Mouse (Mus musculus) liver, embryonic 14.5 days (tissue): ENCODE data around the gene Olfr1396. TPM values are rescaled to one million over a fixed set of nuclear protein-coding genes. Genes with fewer than 3 reads are reported as not detected.

Experiments
- ATAC-seq: fragments of 200-750 bp; cut with Nextera tagmentation; 2 replicates; pipeline ENCODE4 v1.8.0; 2017; ENCODE audit warnings: moderate number of reproducible peaks, mild to moderate bottlenecking, moderate library complexity; ENCODE audit not compliant: insufficient read depth
- DNase-seq, 3 experiments: peaks; one replicate each; pipeline ENCODE4 v3.0.0-alpha.2; 2012 to 2013; ENCODE audit warnings: low read depth in 3 of 3, low spot score in 3 of 3
- H3K27ac ChIP-seq: fragments of 300-500 bp; sonication (generic); 2 replicates; pipeline ENCODE4 v1.5.1; 2014; ENCODE audit warnings: moderate library complexity, mild to moderate bottlenecking, control low read depth, inconsistent platforms
- H3K27me3 ChIP-seq: fragments of 300-500 bp; sonication (generic); 2 replicates; pipeline ENCODE4 v1.6.1; 2014; ENCODE audit warnings: mild to moderate bottlenecking, low read length, moderate library complexity; ENCODE audit not compliant: control insufficient read depth, insufficient read depth
- H3K36me3 ChIP-seq: fragments of 300-500 bp; sonication (generic); replicated peaks from 2 replicates; pipeline ENCODE4 v1.6.1; 2014; ENCODE audit warnings: low read depth; ENCODE audit not compliant: control insufficient read depth, insufficient read depth
- H3K4me1 ChIP-seq, 2 experiments: fragments of 200-500 bp in 1 of 2; fragments of 300-500 bp in 1 of 2; sonication (generic) in 1 of 2; replicated peaks; 2 replicates each; pipeline ENCODE4 v1.6.1; 2012 to 2014; ENCODE audit warnings: antibody characterized with exemption in 1 of 2, inconsistent platforms in 1 of 2, low read length in 1 of 2; ENCODE audit not compliant: control insufficient read depth in 2 of 2, insufficient read depth in 2 of 2
- H3K4me2 ChIP-seq: fragments of 300-500 bp; sonication (generic); 2 replicates; pipeline ENCODE4 v1.6.1; 2014; ENCODE audit warnings: low read depth, mild to moderate bottlenecking, control low read depth, moderate library complexity
- H3K4me3 ChIP-seq, 2 experiments: fragments of 200-500 bp in 1 of 2; fragments of 300-500 bp in 1 of 2; sonication (generic) in 1 of 2; 2 replicates each; pipeline ENCODE4 v1.5.1; 2012 to 2014; ENCODE audit warnings: low read depth in 2 of 2, low read length in 2 of 2, mild to moderate bottlenecking in 2 of 2, control low read depth in 1 of 2, inconsistent platforms in 1 of 2, moderate library complexity in 1 of 2; ENCODE audit not compliant: insufficient read depth in 1 of 2
- H3K9ac ChIP-seq: fragments of 300-500 bp; sonication (generic); replicated peaks from 2 replicates; pipeline ENCODE4 v1.6.1; 2014; ENCODE audit warnings: mild to moderate bottlenecking, control low read depth, moderate library complexity
- H3K9me3 ChIP-seq: fragments of 300-500 bp; sonication (generic); 2 replicates; pipeline ENCODE4 v1.6.1; 2016; ENCODE audit warnings: low read length, mixed read lengths; ENCODE audit not compliant: control insufficient read depth
- CTCF ChIP-seq: IDR thresholded peaks from 2 replicates; pipeline ENCODE4 v1.5.1; 2016; ENCODE audit warnings: antibody characterized with exemption, low read depth, control low read depth
- EP300 ChIP-seq: IDR thresholded peaks from 2 replicates; pipeline ENCODE4 v1.6.1; 2016; ENCODE audit warnings: antibody characterized with exemption, low read depth
- WGBS: fragments of 180-500 bp; shearing (Covaris S2); extraction: QIAGEN DNeasy Blood & Tissue Kit; methylation state at CpG from one replicate; pipeline ENCODE4 v1.1.7; 2014; ENCODE audit not compliant: insufficient replicate concordance; 5-methylcytosine and 5-hydroxymethylcytosine counted together
- polyA plus RNA-seq, 2 experiments: library from polyadenylated mRNA; depleted of rRNA in 1 of 2; stranded (reverse) in 1 of 2; unstranded in 1 of 2; fragments of >200 nt; fragmentation: Nextera tagmentation in 1 of 2; extraction: Ambion mirVana in 1 of 2; gene quantifications; 2 replicates each; pipeline versions ENCODE4 v1.2.1 to v1.2.3; 2012 to 2014

The Olfr1396 gene
- polyA plus RNA-seq, 2 experiments: not detected

DNA sequence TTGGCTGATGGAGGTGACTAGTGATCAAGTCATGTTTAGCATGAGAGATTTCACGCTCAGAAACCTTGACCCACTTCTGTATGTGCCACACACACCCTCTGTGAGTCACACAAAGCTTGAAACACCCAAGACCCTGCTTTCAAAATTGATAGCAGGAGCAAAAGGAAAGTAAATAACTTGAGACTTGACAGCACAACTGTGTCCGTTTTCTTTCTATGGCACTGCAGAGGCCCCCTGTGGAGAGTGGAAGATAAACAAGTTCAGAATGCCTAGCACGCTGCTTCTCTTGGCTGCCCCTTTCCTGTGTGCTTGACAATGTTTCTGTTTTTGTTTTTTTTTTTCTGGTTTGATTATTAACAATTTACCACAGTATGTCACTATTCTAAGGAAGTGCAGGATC is 29.8 kb downstream of the Olfr1396 start:
- Histone ChIP-seq H3K27ac (peak overlapping the region; percentile 74), H3K4me3 (no peak overlapping the region), H3K9me3 (no peaks in the 10 kb centered on the region), H3K4me2 (peak overlapping the region; percentile 19; the same call in 1 of the 2 replicates), H3K36me3 (no peaks in the 10 kb centered on the region), H3K9ac (peak overlapping the region; percentile 28; the same call in 1 of the 2 replicates), H3K4me1 (peaks cover 60 to 80% of the 10 kb centered on the region in 2 experiments), H3K27me3 (no peaks in the 10 kb centered on the region)
- TF ChIP-seq EP300: no peak
- TF ChIP-seq CTCF: peak; percentile 58
- no peak for ATAC-seq
- WGBS: 8% methylated on average over 3 of the region's 3 CpGs
- DNase-seq: no peak

DNA sequence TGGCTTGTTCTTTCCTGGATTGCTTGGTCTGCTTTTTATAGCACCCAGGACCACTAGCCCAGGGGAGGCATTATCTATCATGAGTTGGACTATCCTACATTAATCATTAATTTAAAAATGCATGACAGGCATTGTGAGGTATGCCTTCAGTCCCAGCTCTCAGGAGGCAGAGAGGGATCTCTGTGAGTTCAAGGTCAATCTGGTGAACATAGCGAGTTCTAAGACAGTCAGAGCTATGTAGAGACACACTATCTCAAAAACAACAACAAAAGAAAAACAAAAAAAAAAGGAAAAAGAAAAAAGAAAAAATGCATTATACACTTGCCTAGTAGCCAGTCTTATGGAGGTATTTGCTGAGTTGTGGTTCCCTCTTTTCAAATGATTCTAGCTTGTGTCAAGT is 30.3 kb downstream of the Olfr1396 start:
- ATAC-seq (no peak), DNase-seq (no peak)
- Histone ChIP-seq H3K27me3 (no peaks in the 10 kb centered on the region), H3K4me1 (peaks cover 57 to 77% of the 10 kb centered on the region in 2 experiments), H3K9me3 (no peaks in the 10 kb centered on the region), H3K4me3 (no peak overlapping the region), H3K4me2 (peak overlapping the region; percentile 29; the same call in 1 of the 2 replicates), H3K27ac (peak overlapping the region; percentile 74), H3K9ac (peak overlapping the region; percentile 28), H3K36me3 (no peaks in the 10 kb centered on the region)
- WGBS: 34% methylated on average over 1 of the region's 1 CpGs
- TF ChIP-seq CTCF: no peak
- no peak for TF ChIP-seq EP300

DNA sequence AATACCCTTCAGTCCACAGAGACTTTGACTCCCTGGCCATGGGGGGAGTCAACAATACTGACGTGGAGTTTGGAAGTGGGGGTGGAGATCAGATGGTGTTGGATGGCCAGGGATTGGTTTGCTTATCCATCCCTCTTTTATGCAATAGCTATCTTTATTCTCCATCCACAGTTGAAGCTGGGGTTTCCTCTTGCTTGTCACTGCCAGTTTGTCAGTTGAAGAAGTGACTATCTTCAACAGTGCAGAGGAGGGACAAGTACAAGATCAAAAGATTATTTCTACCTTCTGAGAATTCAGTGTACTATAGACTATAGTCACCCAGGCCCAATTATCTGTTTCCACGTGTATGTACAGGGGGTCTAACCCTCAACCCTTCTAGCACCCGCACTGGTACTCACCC is 30.9 kb downstream of the Olfr1396 start:
- Histone ChIP-seq H3K27ac (peak overlapping the region; percentile 74), H3K4me3 (no peak overlapping the region), H3K36me3 (no peaks in the 10 kb centered on the region), H3K4me2 (peak overlapping the region; percentile 29; the same call in 1 of the 2 replicates), H3K9ac (peak overlapping the region; percentile 28; the same call in 1 of the 2 replicates), H3K27me3 (no peaks in the 10 kb centered on the region), H3K4me1 (peaks cover 51 to 71% of the 10 kb centered on the region in 2 experiments), H3K9me3 (no peaks in the 10 kb centered on the region)
- ATAC-seq (peak; percentile 37), DNase-seq (peak in 1 of 3 experiments; percentile 36)
- 4% methylated on average over 3 of the region's 3 CpGs for WGBS
- peak; percentile 86 for TF ChIP-seq EP300
- TF ChIP-seq CTCF: no peak

DNA sequence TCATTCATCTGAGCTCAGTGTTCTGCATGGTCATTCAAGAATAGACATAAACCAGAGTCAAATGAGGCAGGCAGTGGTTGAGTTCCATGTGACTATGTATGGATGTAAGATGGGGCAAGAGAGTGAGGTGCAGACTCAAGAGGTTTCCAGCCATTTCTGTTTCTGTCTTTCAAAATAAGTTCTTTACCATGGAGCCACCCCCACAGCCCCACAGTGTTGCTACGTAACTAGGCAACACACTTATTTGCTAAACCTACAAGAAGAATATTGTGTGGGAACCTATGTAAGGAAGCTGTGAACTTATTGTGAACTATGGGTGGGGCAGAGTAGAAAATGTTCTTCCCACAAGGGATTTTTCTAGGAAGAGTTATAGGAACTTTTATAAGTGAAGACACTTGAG is 31.5 kb downstream of the Olfr1396 start:
- WGBS: 79% methylated on average over 1 of the region's 1 CpGs
- Histone ChIP-seq H3K4me3 (no peak overlapping the region), H3K4me2 (no peak overlapping the region), H3K4me1 (peaks cover 48 to 66% of the 10 kb centered on the region in 2 experiments), H3K27ac (peak overlapping the region; percentile 74), H3K27me3 (no peaks in the 10 kb centered on the region), H3K9ac (no peak overlapping the region), H3K9me3 (no peaks in the 10 kb centered on the region), H3K36me3 (no peaks in the 10 kb centered on the region)
- ATAC-seq: no peak
- DNase-seq: no peak
- TF ChIP-seq EP300: no peak
- TF ChIP-seq CTCF: no peak

DNA sequence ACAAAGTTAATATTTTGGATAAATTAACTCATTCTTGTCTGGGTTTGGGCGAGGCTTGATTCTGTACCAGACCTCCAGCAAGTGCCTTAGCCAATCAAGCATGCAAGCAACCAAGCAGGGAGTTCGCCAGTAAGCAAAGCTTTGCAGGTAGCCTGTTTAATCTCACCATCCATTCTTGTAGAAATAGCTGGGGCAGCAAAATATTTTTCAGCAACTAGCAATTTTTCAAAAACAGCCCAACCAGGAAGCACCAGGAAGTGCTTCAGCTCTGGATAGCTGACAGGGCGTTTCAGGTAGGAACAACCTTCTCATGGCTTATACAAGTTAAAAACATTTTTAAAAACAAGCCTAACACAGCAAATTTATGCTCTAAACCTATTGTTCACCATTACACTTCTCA is 32.8 kb downstream of the Olfr1396 start:
- H3K4me3 ChIP-seq: no peak overlapping the region
- ATAC-seq: no peak
- H3K27ac ChIP-seq: no peak overlapping the region
- no peaks in the 10 kb centered on the region for H3K36me3 ChIP-seq
- TF ChIP-seq EP300 (no peak), CTCF (no peak)
- no peaks in the 10 kb centered on the region for H3K27me3 ChIP-seq
- H3K4me2 ChIP-seq: peak overlapping the region; percentile 19; the same call in 1 of the 2 replicates
- 60% methylated on average over 3 of the region's 3 CpGs for WGBS
- no peaks in the 10 kb centered on the region for H3K9me3 ChIP-seq
- H3K9ac ChIP-seq: no peak overlapping the region
- peaks cover 40 to 55% of the 10 kb centered on the region in 2 experiments for H3K4me1 ChIP-seq
- no peak for DNase-seq
